Mouse (Mus musculus): Measurements from ENCODE around the gene Hs3st2. TPM values are rescaled to one million over a fixed set of nuclear protein-coding genes. Genes with fewer than 3 reads are reported as not detected.

Gene Hs3st2
- total and polyA plus RNA-seq, 3 experiments: not detected

DNA sequence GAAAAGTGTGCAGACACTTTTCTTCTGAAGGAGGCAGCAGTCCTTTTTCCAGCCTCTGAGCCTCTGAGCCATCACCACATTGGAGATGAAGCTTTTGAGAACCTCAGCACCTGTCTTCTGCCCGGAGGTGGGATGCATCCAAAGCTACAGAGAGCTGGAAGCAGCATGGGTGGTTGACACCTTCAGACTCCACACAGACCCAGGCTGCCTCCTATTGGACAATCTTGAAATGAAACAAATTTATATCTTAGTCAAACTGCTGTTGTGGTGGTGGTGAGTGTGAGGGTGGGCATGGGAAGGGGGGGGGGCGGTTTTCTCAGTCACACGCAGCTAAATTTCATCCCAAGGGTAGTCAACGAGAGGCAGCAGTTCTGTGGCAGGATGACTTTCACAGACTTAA lies 12.7 kb upstream of the Hs3st2 start:
- no peak overlapping the region for H3K4me3 ChIP-seq (ENCODE audit: control insufficient read depth in 1 of 2, insufficient read depth in 1 of 2, low read depth in 2 of 2, low read length in 2 of 2)
- H3K9ac ChIP-seq (ENCODE audit: control insufficient read depth, low read depth, low read length, poor library complexity, severe bottlenecking): no peak overlapping the region
- no peaks in the 10 kb centered on the region for H3K36me3 ChIP-seq (ENCODE audit: control insufficient read depth in 1 of 2, insufficient read depth in 2 of 2, low read length in 2 of 2)
- H3K4me1 ChIP-seq (ENCODE audit: control insufficient read depth in 1 of 2, insufficient read depth in 2 of 2, low read length in 2 of 2): no peaks in the 10 kb centered on the region
- H3K27me3 ChIP-seq (ENCODE audit: control insufficient read depth in 1 of 2, insufficient read depth in 2 of 2, low read length in 2 of 2): no peaks in the 10 kb centered on the region
- DNase-seq (ENCODE audit: low read depth, low spot score): no peak
- no peak overlapping the region for H3K27ac ChIP-seq (ENCODE audit: control insufficient read depth, low read depth, low read length)
- no peaks in the 10 kb centered on the region for H3K9me3 ChIP-seq (replicated peaks; ENCODE audit: insufficient read depth, low read length)
- H3K79me2 ChIP-seq (ENCODE audit: control insufficient read depth, insufficient read depth, low read length, poor library complexity): no peaks in the 10 kb centered on the region
- no peak for TF ChIP-seq USF1 (IDR thresholded peaks at IDR 0.05; ENCODE audit: low read depth, low read length)
- no peak for TF ChIP-seq SIN3A (IDR thresholded peaks at IDR 0.05; ENCODE audit: low read length)
- TF ChIP-seq POLR2AphosphoS5 (IDR thresholded peaks at IDR 0.05; ENCODE audit: borderline replicate concordance, low read depth, low read length): no peak
- TF ChIP-seq ELF1 (IDR thresholded peaks at IDR 0.05; ENCODE audit: low read depth, low read length): no peak
- no peak for TF ChIP-seq E2F4 (IDR thresholded peaks at IDR 0.05; ENCODE audit: borderline replicate concordance, low read depth, low read length)

GRCm38 (mm10) chr7:121391984-121392739 lies 503 bp downstream of the Hs3st2 start:
- no peak overlapping the region for H3K4me3 ChIP-seq (ENCODE audit: control insufficient read depth in 1 of 2, insufficient read depth in 1 of 2, low read depth in 2 of 2, low read length in 2 of 2)
- H3K36me3 ChIP-seq (ENCODE audit: control insufficient read depth in 1 of 2, insufficient read depth in 2 of 2, low read length in 2 of 2): no peaks in the 10 kb centered on the region
- H3K27me3 ChIP-seq (ENCODE audit: control insufficient read depth in 1 of 2, insufficient read depth in 2 of 2, low read length in 2 of 2): no peaks in the 10 kb centered on the region
- H3K9ac ChIP-seq (ENCODE audit: control insufficient read depth, low read depth, low read length, poor library complexity, severe bottlenecking): no peak overlapping the region
- H3K9me3 ChIP-seq (replicated peaks; ENCODE audit: insufficient read depth, low read length): no peaks in the 10 kb centered on the region
- no peaks in the 10 kb centered on the region for H3K79me2 ChIP-seq (ENCODE audit: control insufficient read depth, insufficient read depth, low read length, poor library complexity)
- H3K27ac ChIP-seq (ENCODE audit: control insufficient read depth, low read depth, low read length): no peak overlapping the region
- H3K4me1 ChIP-seq (ENCODE audit: control insufficient read depth in 1 of 2, insufficient read depth in 2 of 2, low read length in 2 of 2): no peaks in the 10 kb centered on the region
- TF ChIP-seq POLR2AphosphoS2 (IDR thresholded peaks at IDR 0.05; ENCODE audit: low read length) (no peak), SMC3 (IDR thresholded peaks at IDR 0.05; ENCODE audit: low read depth, low read length) (no peak), RCOR1 (IDR thresholded peaks at IDR 0.05; ENCODE audit: low read depth, low read length) (no peak), TCF12 (IDR thresholded peaks at IDR 0.05; ENCODE audit: low read depth, low read length) (no peak), RAD21 (IDR thresholded peaks at IDR 0.05; ENCODE audit: low read depth, low read length) (no peak), POLR2A (IDR thresholded peaks at IDR 0.05; ENCODE audit: control insufficient read depth in 1 of 2, insufficient read depth in 1 of 2, low read depth in 1 of 2, low read length in 2 of 2, poor library complexity in 1 of 2) (no peak), NRF1 (IDR thresholded peaks at IDR 0.05; ENCODE audit: insufficient read depth, low read depth, low read length, poor library complexity, severe bottlenecking) (no peak), USF2 (IDR thresholded peaks at IDR 0.05; ENCODE audit: borderline replicate concordance in 1 of 2, insufficient read depth in 1 of 2, low read depth in 1 of 2, low read length in 2 of 2) (no peak), EP300 (IDR thresholded peaks at IDR 0.05; ENCODE audit: low read depth in 1 of 2, low read length in 2 of 2) (no peak), CTCF (IDR thresholded peaks at IDR 0.05 in 2 of 3, conservative IDR thresholded peaks at IDR 0.05 in 1 of 3; ENCODE audit: control insufficient read depth in 1 of 3, insufficient read depth in 1 of 3, low read depth in 2 of 3, low read length in 3 of 3, poor library complexity in 1 of 3, severe bottlenecking in 1 of 3) (no peak), MXI1 (IDR thresholded peaks at IDR 0.05; ENCODE audit: low read depth, low read length) (no peak)
- no peak for DNase-seq (ENCODE audit: low read depth, low spot score)
